Mouse (Mus musculus) limb, embryonic 15.5 days (tissue): ENCODE measurements around the gene Gm21974. TPM values are rescaled to one million over a fixed set of nuclear protein-coding genes. Genes with fewer than 3 reads are reported as not detected.

Source experiments
- ATAC-seq: fragments of 200-750 bp; cut with Nextera tagmentation; 2 replicates; pipeline ENCODE4 v1.8.0; 2017; ENCODE audit warnings: low read depth, moderate TSS enrichment; ENCODE audit not compliant: insufficient number of reproducible peaks, low FRiP score, low TSS enrichment
- H3K27ac ChIP-seq: fragments of 300-500 bp; sonication (generic); 2 replicates; pipeline ENCODE4 v1.5.1; 2015; ENCODE audit warnings: moderate library complexity, mild to moderate bottlenecking, inconsistent platforms
- H3K27me3 ChIP-seq: fragments of 300-500 bp; sonication (generic); 2 replicates; pipeline ENCODE4 v1.6.1; 2015; ENCODE audit warnings: inconsistent platforms
- H3K36me3 ChIP-seq: fragments of 300-500 bp; sonication (generic); 2 replicates; pipeline ENCODE4 v1.6.1; 2015; ENCODE audit warnings: inconsistent platforms
- H3K4me1 ChIP-seq: fragments of 300-500 bp; sonication (generic); 2 replicates; pipeline ENCODE4 v1.6.1; 2015; ENCODE audit warnings: inconsistent platforms
- H3K4me2 ChIP-seq: fragments of 300-500 bp; sonication (generic); 2 replicates; pipeline ENCODE4 v1.6.1; 2015; ENCODE audit warnings: mild to moderate bottlenecking, inconsistent platforms
- H3K4me3 ChIP-seq: fragments of 300-500 bp; sonication (generic); 2 replicates; pipeline ENCODE4 v1.5.1; 2015; ENCODE audit warnings: mild to moderate bottlenecking, inconsistent platforms
- H3K9ac ChIP-seq: fragments of 300-500 bp; sonication (generic); 2 replicates; pipeline ENCODE4 v1.6.1; 2015; ENCODE audit warnings: inconsistent platforms
- H3K9me3 ChIP-seq: fragments of 300-500 bp; sonication (generic); 2 replicates; pipeline ENCODE4 v1.6.1; 2016; ENCODE audit warnings: inconsistent platforms
- WGBS: fragments of 180-500 bp; shearing (Covaris S2); methylation state at CpG from one replicate; pipeline ENCODE4 v1.1.7; 2015; 5-methylcytosine and 5-hydroxymethylcytosine counted together
- polyA plus RNA-seq: library from polyadenylated mRNA; unstranded; fragments of >200 nt; fragmentation: Nextera tagmentation; extraction: Ambion mirVana; gene quantifications from 2 replicates; pipeline ENCODE4 v1.2.1, GENCODE M21; 2015

The Gm21974 gene
- polyA plus RNA-seq, 1 experiment from 2014 or later = not detected

GRCm38 (mm10) chr7:127890798-127891197, 4.5 kb downstream of the Gm21974 start, which contains the start of gene Prss53:
Gene Prss53 (minus strand): TSS chr7:127890970.
- Histone ChIP-seq H3K36me3 (peaks cover 72% of the 10 kb centered on the region), H3K4me3 (no peak within 1 kb of the TSS), H3K27me3 (no peaks in the 10 kb centered on the region), H3K9me3 (no peaks in the 10 kb centered on the region), H3K9ac (no peak within 1 kb of the TSS), H3K4me1 (peaks cover 26% of the 10 kb centered on the region), H3K27ac (peak within 1 kb of the TSS; percentile 3; the same call in 1 of the 2 replicates), H3K4me2 (no peak within 1 kb of the TSS)
- 20% methylated on average over 4 of the region's 4 CpGs for whole genome bisulfite sequencing
- ATAC-seq = no peak

- no peak overlapping the region for H3K4me3 ChIP-seq
- H3K9me3 ChIP-seq = no peaks in the 10 kb centered on the region
- no peak for ATAC-seq
- no peak overlapping the region for H3K9ac ChIP-seq
- no peak overlapping the region for H3K27ac ChIP-seq
- H3K27me3 ChIP-seq = no peaks in the 10 kb centered on the region
- H3K36me3 ChIP-seq = peaks cover 91% of the 10 kb centered on the region
- 62% methylated on average over 3 of the region's 3 CpGs for WGBS
- H3K4me2 ChIP-seq = no peak overlapping the region
- H3K4me1 ChIP-seq = peaks cover 28% of the 10 kb centered on the region
These were observed 6.4 kb downstream of the Gm21974 start for GRCm38 (mm10) chr7:127888821-127889220.

- H3K4me1 ChIP-seq = peaks cover 36% of the 10 kb centered on the region
- H3K9me3 ChIP-seq = no peaks in the 10 kb centered on the region
- peaks cover 97% of the 10 kb centered on the region for H3K36me3 ChIP-seq
- H3K4me2 ChIP-seq = no peak overlapping the region
- no peak for ATAC-seq
- no peaks in the 10 kb centered on the region for H3K27me3 ChIP-seq
- no peak overlapping the region for H3K27ac ChIP-seq
- 66% methylated on average over 3 of the region's 3 CpGs for WGBS
- no peak overlapping the region for H3K4me3 ChIP-seq
- no peak overlapping the region for H3K9ac ChIP-seq
These were observed 7.5 kb downstream of the Gm21974 start for GRCm38 (mm10) chr7:127887781-127888180.

GRCm38 (mm10) chr7:127887191-127887590, 8.1 kb downstream of the Gm21974 start:
- Histone ChIP-seq H3K4me2 (no peak overlapping the region), H3K36me3 (peaks cover 97% of the 10 kb centered on the region), H3K9ac (no peak overlapping the region), H3K27ac (no peak overlapping the region), H3K27me3 (no peaks in the 10 kb centered on the region), H3K9me3 (no peaks in the 10 kb centered on the region), H3K4me3 (no peak overlapping the region), H3K4me1 (peaks cover 36% of the 10 kb centered on the region)
- 85% methylated on average over 8 of the region's 8 CpGs for WGBS
- no peak for ATAC-seq

- Histone ChIP-seq H3K9ac (no peak overlapping the region), H3K4me3 (no peak overlapping the region), H3K27ac (no peak overlapping the region), H3K9me3 (no peaks in the 10 kb centered on the region), H3K4me1 (peaks cover 36% of the 10 kb centered on the region), H3K4me2 (no peak overlapping the region), H3K36me3 (peaks cover 97% of the 10 kb centered on the region), H3K27me3 (no peaks in the 10 kb centered on the region)
- 85% methylated on average over 6 of the region's 6 CpGs for WGBS
- no peak for ATAC-seq
These were observed 8.7 kb downstream of the Gm21974 start for GRCm38 (mm10) chr7:127886551-127886950.

GRCm38 (mm10) chr7:127885951-127886350, 9.3 kb downstream of the Gm21974 start:
- no peaks in the 10 kb centered on the region for H3K27me3 ChIP-seq
- H3K4me1 ChIP-seq = peaks cover 36% of the 10 kb centered on the region
- no peak overlapping the region for H3K27ac ChIP-seq
- 53% methylated on average over 6 of the region's 6 CpGs for WGBS
- ATAC-seq = no peak
- no peak overlapping the region for H3K4me2 ChIP-seq
- H3K9ac ChIP-seq = no peak overlapping the region
- H3K4me3 ChIP-seq = no peak overlapping the region
- H3K36me3 ChIP-seq = peaks cover 97% of the 10 kb centered on the region
- no peaks in the 10 kb centered on the region for H3K9me3 ChIP-seq

GRCm38 (mm10) chr7:127880431-127880830, 14.8 kb downstream of the Gm21974 start:
- H3K9ac ChIP-seq = no peak overlapping the region
- H3K9me3 ChIP-seq = no peaks in the 10 kb centered on the region
- peaks cover 28% of the 10 kb centered on the region for H3K4me1 ChIP-seq
- H3K27me3 ChIP-seq = no peaks in the 10 kb centered on the region
- no peak for ATAC-seq
- H3K4me3 ChIP-seq = no peak overlapping the region
- H3K36me3 ChIP-seq = peaks cover 71% of the 10 kb centered on the region
- WGBS = 87% methylated on average over 12 of the region's 12 CpGs
- no peak overlapping the region for H3K27ac ChIP-seq
- H3K4me2 ChIP-seq = no peak overlapping the region

- WGBS = 94% methylated on average over 9 of the region's 9 CpGs
- Histone ChIP-seq H3K4me2 (no peak overlapping the region), H3K27me3 (no peaks in the 10 kb centered on the region), H3K36me3 (peaks cover 61% of the 10 kb centered on the region), H3K4me1 (peaks cover 29% of the 10 kb centered on the region), H3K4me3 (no peak overlapping the region), H3K27ac (no peak overlapping the region), H3K9me3 (no peaks in the 10 kb centered on the region), H3K9ac (no peak overlapping the region)
- ATAC-seq = no peak
These were observed 16.0 kb downstream of the Gm21974 start for GRCm38 (mm10) chr7:127879301-127879700.

- Histone ChIP-seq H3K4me3 (peak within 1 kb of the TSS; percentile 97), H3K9me3 (no peaks in the 10 kb centered on the region), H3K27me3 (no peaks in the 10 kb centered on the region), H3K27ac (peak within 1 kb of the TSS; percentile 99), H3K9ac (peak within 1 kb of the TSS; percentile 96), H3K4me1 (peaks cover 19% of the 10 kb centered on the region), H3K4me2 (peak within 1 kb of the TSS; percentile 76), H3K36me3 (peaks cover 35% of the 10 kb centered on the region)
- peak; percentile 69 for ATAC-seq
- under 1% methylated on average over 60 of the region's 60 CpGs for WGBS
These were observed 18.5 kb downstream of the Gm21974 start, which contains the start of gene Zfp668 for GRCm38 (mm10) chr7:127876467-127877348. Gene Zfp668 (minus strand): TSS chr7:127876828.

GRCm38 (mm10) chr7:127876041-127876466, 19.2 kb downstream of the Gm21974 start, which contains the start of gene Zfp646:
Gene Zfp646 (plus strand): TSS chr7:127876221.
- Histone ChIP-seq H3K9ac (peak within 1 kb of the TSS; percentile 96), H3K4me1 (peaks cover 19% of the 10 kb centered on the region), H3K9me3 (no peaks in the 10 kb centered on the region), H3K4me2 (peak within 1 kb of the TSS; percentile 76), H3K36me3 (peaks cover 32% of the 10 kb centered on the region), H3K4me3 (peak within 1 kb of the TSS; percentile 97), H3K27ac (peak within 1 kb of the TSS; percentile 99), H3K27me3 (no peaks in the 10 kb centered on the region)
- ATAC-seq = peak; percentile 91
- under 1% methylated on average over 41 of the region's 41 CpGs for WGBS

GRCm38 (mm10) chr7:127875627-127876001, 19.6 kb downstream of the Gm21974 start:
- H3K36me3 ChIP-seq = peaks cover 28% of the 10 kb centered on the region
- H3K27me3 ChIP-seq = no peaks in the 10 kb centered on the region
- WGBS = under 1% methylated on average over 42 of the region's 43 CpGs
- ATAC-seq = peak; percentile 94
- H3K4me1 ChIP-seq = peaks cover 19% of the 10 kb centered on the region
- H3K9ac ChIP-seq = peak overlapping the region; percentile 96
- peak overlapping the region; percentile 97 for H3K4me3 ChIP-seq
- H3K27ac ChIP-seq = peak overlapping the region; percentile 99
- H3K4me2 ChIP-seq = peak overlapping the region; percentile 76
- no peaks in the 10 kb centered on the region for H3K9me3 ChIP-seq
